Mouse (Mus musculus): Measurements from ENCODE around the gene Slc35b3.

DNA sequence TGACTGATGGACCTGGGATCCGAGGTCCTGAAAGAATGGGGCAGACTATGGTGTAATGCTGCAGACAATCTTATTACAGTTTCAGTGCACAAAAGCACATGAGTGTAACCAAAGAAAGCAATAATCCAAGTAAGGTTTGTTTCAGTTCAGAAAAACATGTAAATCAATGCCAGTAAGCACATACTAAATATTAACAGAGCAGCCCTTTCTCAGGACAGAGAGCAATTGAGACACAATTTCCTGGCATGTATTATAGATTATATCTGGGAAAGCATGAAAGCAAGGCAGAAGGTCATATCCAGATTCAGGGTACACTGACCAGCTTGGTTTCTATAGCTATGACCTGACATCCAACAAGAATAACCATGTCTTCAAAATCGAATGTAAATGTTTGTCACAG is 2.1 kb upstream of the Slc35b3 start:
- no peak for TF ChIP-seq CTCF (IDR thresholded peaks at IDR 0.05; ENCODE audit: control insufficient read depth, insufficient read depth, insufficient read length)
- no peak for TF ChIP-seq USF1 (IDR thresholded peaks at IDR 0.05; ENCODE audit: low read depth)
- no peak for TF ChIP-seq FOSL1 (IDR thresholded peaks at IDR 0.05; ENCODE audit: insufficient read depth, low read length, poor library complexity, severe bottlenecking)
- no peak for TF ChIP-seq MAX (IDR thresholded peaks at IDR 0.05)
- TF ChIP-seq MYOG (IDR thresholded peaks at IDR 0.05; ENCODE audit: control insufficient read depth, extremely low read depth, insufficient read length) = no peak

Measured in C2C12 (cell line).